21 mouse cellular contexts compared by ENCODE assay signal in genomic region chr1:168318899-168319469, GRCm38 (mm10).
DNase-seq lines count a peak whose midpoint lies in the region; ATAC-seq and TF ChIP-seq lines count a peak whose summit lies in the region.
"Had no signal": no experiment of that assay in that cellular context is flagged by ENCODE, and none has a peak within 500 bp of the region (broad histone marks: within the 10 kb centered on the region; RNA-seq: fewer than 3 reads in every experiment).

No protein-coding gene starts in this region.

- no peaks in the 10 kb centered on the region for H3K9me3 ChIP-seq in forebrain, embryonic 14.5 days (replicated peaks; ENCODE audit: control insufficient read depth, low read length)
- H3K9me3 ChIP-seq in forebrain, embryonic 11.5 days (ENCODE audit: control insufficient read depth, low read length): no peaks in the 10 kb centered on the region
- H3K9me3 ChIP-seq: forebrain, embryonic 10.5 days; heart, embryonic 15.5 days; limb, embryonic 10.5 days had no signal

- H3K36me3 ChIP-seq in forebrain, embryonic 14.5 days (ENCODE audit: control insufficient read depth, insufficient read depth, low read length): no peaks in the 10 kb centered on the region
- H3K36me3 ChIP-seq in forebrain, embryonic 11.5 days (ENCODE audit: control insufficient read depth, insufficient read depth, low read length): no peaks in the 10 kb centered on the region
- H3K36me3 ChIP-seq: heart, embryonic 15.5 days had no signal

- H3K27ac ChIP-seq in forebrain, embryonic 14.5 days (ENCODE audit: low read depth, low read length): no peak overlapping the region
- no peak overlapping the region for H3K27ac ChIP-seq in forebrain, embryonic 11.5 days (ENCODE audit: low read depth, low read length)
- H3K27ac ChIP-seq: forebrain, embryonic 10.5 days; heart, embryonic 15.5 days; hindbrain, embryonic 14.5 days; limb, embryonic 10.5 days; stomach, postnatal 0 days had no signal

- DNase-seq in adrenal gland, adult 2 months: peak; percentile 54
- no peak for DNase-seq in adrenal gland, adult 18-20 months (ENCODE audit: low spot score in 2 of 2)
- peak; percentile 38 for DNase-seq in forebrain, embryonic 14.5 days (ENCODE audit: low spot score)
- DNase-seq in forebrain, embryonic 11.5 days (ENCODE audit: low spot score): no peak
- peak; percentile 12 for DNase-seq in lung, postnatal 14 days
- no peak for DNase-seq in lung, adult 18-20 months
- DNase-seq in brain, embryonic 14.5 days (ENCODE audit: low read depth): peak; percentile 64
- DNase-seq in adipocyte (ENCODE audit: low spot score): no peak
- DNase-seq: cerebellum, adult 11-12 months; cerebellum, postnatal 10 days; gastrocnemius, postnatal 25 days; kidney, adult 18-20 months; kidney, postnatal 10 days; right cerebral cortex, postnatal 14 days; thymus, adult 2 months had no signal

- H3K9ac ChIP-seq in forebrain, embryonic 14.5 days (ENCODE audit: low read length): no peak overlapping the region
- H3K9ac ChIP-seq in forebrain, embryonic 11.5 days (ENCODE audit: low read length): no peak overlapping the region
- H3K9ac ChIP-seq: heart, embryonic 15.5 days; hindbrain, embryonic 14.5 days had no signal

- TF ChIP-seq CTCF in brain, embryonic 14.5 days (IDR thresholded peaks at IDR 0.05; ENCODE audit: borderline replicate concordance, extremely low read depth, insufficient read depth, insufficient read length): no peak

- no peak for TF ChIP-seq POLR2A in brain, embryonic 14.5 days (IDR thresholded peaks at IDR 0.05; ENCODE audit: borderline replicate concordance, extremely low read depth, insufficient read depth, insufficient read length, poor library complexity, severe bottlenecking)

- H3K4me3 ChIP-seq in forebrain, embryonic 14.5 days (ENCODE audit: low read depth, low read length): no peak overlapping the region
- no peak overlapping the region for H3K4me3 ChIP-seq in forebrain, embryonic 11.5 days (ENCODE audit: low read depth, low read length)
- H3K4me3 ChIP-seq: forebrain, embryonic 10.5 days; heart, embryonic 15.5 days; limb, embryonic 10.5 days had no signal

- no peaks in the 10 kb centered on the region for H3K27me3 ChIP-seq in forebrain, embryonic 14.5 days (replicated peaks; ENCODE audit: control insufficient read depth, insufficient read depth, low read length)
- H3K27me3 ChIP-seq in forebrain, embryonic 11.5 days (ENCODE audit: control insufficient read depth, insufficient read depth, low read length): no peaks in the 10 kb centered on the region
- H3K27me3 ChIP-seq: heart, embryonic 15.5 days had no signal

- H3K4me2 ChIP-seq in forebrain, embryonic 14.5 days (ENCODE audit: low read length): no peak overlapping the region
- no peak overlapping the region for H3K4me2 ChIP-seq in forebrain, embryonic 11.5 days (ENCODE audit: low read depth, low read length, severe bottlenecking)
- H3K4me2 ChIP-seq: heart, embryonic 15.5 days; hindbrain, embryonic 14.5 days had no signal

- ATAC-seq in forebrain, embryonic 14.5 days: no peak
- no peak for ATAC-seq in forebrain, embryonic 11.5 days (replicated peaks; ENCODE audit: low FRiP score)
- ATAC-seq: inflammation-experienced regulatory T-cells, adult 6 months had no signal

- 29% methylated on average over 13 of the region's 13 CpGs for WGBS in forebrain, embryonic 14.5 days
- WGBS in forebrain, embryonic 11.5 days: 71% methylated on average over 13 of the region's 13 CpGs

- peaks cover 17% of the 10 kb centered on the region; the same call in 1 of the 2 replicates for H3K4me1 ChIP-seq in forebrain, embryonic 14.5 days (ENCODE audit: control insufficient read depth, insufficient read depth, low read length)
- peaks cover 6% of the 10 kb centered on the region for H3K4me1 ChIP-seq in forebrain, embryonic 11.5 days (replicated peaks; ENCODE audit: control insufficient read depth, insufficient read depth, low read length)

Comparison
In these comparisons a context has a peak if more than half of its experiments do, and no peak if none do; other contexts are left out.
1. DNase-seq: peak in adrenal gland, adult 2 months (single experiment), forebrain, embryonic 14.5 days (single experiment), lung, postnatal 14 days (single experiment) and brain, embryonic 14.5 days (single experiment); none in adrenal gland, adult 18-20 months (0 of 2), forebrain, embryonic 11.5 days (single experiment), lung, adult 18-20 months (0 of 2) and adipocyte (single experiment).